Mouse (Mus musculus) MN1 (cell line): ENCODE results near the gene Retreg1.
A peak's percentile ranks its signal among the peaks of the same experiment; 100 is the strongest.
"Not testable (repeated sequence)": the region's sequence is repeated elsewhere in the genome, so short reads cannot be mapped to it uniquely, and the experiment has no call there.

Source experiments
- DNase-seq: peaks from one replicate; pipeline ENCODE4 v3.0.0-alpha.2; 2016; ENCODE audit warnings: low spot score

The Retreg1 gene

DNA sequence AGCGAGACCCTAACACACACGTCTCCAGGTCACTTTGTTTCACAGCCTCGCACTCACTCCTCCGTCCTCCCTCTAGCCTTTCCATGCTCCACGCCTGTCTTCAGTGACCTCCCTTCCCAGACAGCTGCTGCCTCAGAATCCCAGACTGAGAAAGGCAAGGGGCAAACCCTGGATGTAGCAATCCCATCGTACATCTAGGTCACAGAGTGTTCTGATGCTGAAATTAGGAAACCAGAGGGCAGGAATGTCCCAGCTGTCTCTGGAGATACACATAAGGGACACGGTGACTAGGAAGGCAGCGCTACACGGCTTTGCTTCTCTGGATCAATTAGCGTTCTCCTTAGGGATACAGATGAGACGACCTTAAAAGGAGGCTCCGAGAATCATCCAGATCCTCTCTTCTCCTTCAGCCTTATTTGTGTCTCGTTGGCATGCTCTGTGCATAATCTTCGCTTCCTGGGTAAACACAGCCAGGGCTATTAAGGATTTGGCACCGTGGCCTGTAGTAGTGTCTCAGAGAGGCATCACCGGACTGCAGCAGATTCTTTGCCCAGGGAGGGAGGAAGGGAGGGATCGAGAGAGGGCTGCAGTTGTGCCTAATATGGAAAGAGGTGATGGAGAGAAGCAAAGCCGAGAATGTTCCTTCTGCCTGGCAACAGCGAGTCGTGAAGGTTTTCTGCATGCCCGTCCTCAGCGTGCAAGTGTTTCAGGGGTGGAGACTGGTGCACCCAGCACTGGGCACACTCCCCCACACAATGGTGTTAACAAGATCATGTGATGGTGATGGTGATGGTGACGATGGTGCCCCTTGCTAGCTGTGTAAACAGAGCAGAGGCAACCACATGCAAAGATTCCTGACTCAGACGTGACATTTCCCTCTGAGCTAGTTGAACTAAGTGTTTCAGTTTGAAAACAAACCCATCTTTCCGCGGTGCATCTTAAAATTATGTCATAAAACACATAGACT, 105.6 kb downstream of the Retreg1 start:
- DNase-seq: no peak

DNA sequence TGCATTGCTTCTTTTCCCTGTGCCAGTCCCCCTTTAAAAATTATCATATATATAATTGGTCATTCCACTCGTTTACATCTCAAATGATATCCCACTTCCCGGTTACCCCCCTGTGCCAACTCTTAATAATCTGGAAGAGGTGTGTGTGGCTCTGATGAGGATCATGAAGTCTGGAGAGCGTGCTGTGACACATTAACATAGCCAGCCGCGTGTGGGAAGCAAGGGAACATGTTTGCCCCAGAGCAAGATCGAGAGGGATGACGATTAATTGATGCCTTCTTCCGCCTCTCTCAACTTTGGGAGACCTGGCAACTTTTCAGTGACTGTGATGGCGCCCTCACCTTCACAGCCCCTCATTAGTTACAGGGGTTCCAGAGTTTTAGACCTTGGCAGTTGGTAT, 106.7 kb downstream of the Retreg1 start:
- no peak for DNase-seq

DNA sequence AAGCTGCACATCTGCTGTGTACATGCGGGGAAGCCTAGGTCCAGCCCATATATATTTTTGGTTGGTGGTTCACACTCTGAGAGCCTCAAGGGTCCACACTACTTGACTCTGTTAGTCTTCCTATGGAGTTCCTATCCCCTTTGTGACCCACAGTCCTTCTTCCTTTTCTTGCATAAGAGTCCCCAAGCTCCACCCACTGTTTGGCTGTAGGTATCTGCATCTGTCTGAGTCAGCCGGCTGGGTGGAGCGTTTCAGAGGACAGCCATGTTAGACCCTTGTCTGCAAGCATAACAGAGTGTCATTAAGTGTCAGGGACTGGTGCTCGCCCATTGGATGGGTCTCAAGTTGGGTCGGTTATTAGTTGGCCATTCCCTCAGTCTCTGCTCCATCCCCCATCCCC, 107.6 kb downstream of the Retreg1 start:
- DNase-seq: no peak

DNA sequence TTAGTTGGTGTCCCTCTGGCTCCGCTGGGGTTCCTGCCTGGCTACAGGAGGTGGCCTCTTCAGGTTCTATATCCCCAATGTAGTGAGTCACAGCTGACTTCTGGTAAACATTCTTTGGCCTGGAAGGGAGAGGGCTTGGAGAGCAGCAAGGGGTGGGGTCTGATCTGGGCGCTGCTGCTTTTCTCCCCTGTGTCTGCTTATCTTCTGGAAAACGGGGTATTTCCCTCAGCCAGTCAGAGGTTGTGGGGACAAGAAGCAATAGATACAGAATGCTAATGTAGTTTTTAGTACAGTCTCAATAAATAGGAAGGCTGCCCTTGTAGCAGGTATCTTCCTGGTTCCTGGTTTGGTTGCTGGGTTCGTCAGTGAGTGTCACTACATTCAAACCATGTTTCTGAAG, 108.1 kb downstream of the Retreg1 start:
- DNase-seq: no peak

DNA sequence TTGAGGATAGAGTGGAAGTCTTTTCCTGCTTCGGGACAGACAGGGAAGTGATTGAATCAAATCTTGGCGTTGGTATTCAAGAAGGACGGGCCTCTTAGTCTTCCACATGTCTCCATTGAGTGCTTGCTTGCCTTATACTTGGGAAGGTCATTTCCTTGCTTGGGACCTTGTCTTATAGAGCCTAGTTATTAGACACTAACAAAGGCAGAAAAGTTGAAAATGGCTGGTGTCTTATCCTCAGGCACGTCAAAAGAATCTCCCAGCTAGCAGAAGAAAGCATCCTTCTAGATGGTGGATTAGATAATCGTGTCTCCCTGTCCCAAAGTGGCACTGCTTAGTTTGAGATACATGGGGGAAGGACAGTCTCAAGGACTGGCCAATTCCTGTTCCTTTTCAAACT, 113.0 kb downstream of the Retreg1 start:
- DNase-seq: no peak

DNA sequence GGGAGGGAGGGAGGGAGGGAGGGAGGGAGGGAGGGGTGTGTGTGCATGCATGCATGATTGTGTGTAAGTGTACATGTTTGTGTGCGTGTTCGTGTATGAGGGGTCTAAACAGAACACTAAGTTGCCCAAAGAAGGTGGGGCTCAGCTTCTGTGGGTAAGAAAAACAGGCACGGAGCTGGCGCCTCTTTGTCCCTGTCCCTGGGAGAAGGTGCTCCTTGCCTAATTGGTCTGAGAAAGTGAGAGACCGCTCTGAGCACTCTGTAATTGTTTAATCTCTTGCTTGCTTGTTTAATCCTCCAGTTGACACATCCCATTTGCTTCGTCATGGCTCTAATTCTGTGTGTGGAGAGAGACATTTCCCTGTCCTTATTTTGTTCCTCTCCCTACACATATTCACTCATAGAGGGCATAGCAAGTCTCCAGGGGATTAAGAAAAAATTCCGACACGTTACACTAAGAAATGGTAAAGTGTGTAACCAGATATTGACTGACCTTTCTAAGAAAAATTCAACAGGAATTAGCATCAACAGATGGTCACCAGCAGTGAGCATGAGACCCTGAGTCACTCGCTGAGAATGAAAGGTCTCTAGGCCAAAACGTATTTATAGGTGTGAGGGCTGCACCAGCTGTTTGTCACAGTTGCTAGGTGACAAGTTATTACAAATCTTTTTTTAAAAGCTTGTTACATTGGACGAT, 113.6 kb downstream of the Retreg1 start:
- DNase-seq: no peak

DNA sequence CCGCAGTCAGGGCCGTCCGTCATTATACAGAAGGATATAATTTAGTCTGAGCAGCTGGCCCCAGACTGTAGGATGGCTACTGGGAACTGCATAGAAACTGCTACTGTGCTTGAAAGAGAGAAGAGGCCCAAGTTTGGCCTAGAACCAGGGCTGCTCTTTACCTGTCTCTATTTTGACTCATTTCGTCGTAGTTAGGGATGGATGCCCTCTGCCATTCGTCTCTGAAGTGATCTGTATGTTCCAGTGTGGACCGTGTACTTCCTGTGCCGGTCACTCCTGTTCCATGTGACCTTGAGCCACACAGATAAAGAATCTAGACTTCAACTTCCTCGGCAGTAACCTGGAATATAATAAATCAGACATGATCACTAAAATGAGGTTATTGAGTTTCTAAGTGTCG, 114.7 kb downstream of the Retreg1 start:
- DNase-seq: no peak

DNA sequence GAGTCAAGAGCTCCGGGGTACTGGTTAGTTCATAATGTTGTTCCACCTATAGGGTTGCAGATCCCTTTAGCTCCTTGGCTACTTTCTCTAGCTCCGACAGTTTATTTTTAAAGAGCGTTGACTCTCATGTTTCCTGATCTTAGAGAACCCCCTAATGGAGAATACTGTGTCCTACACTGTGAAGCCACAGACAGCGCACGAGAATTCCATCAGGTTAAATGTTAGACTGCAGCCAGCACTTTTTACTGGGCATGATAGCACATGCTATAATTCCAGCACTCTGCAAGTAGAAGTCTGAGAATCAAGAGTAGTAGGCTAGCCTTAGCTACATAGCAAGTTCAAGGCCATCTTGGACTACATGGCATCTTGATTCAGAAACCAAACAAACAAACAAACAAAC, 116.4 kb downstream of the Retreg1 start:
- peak; percentile 21 for DNase-seq

DNA sequence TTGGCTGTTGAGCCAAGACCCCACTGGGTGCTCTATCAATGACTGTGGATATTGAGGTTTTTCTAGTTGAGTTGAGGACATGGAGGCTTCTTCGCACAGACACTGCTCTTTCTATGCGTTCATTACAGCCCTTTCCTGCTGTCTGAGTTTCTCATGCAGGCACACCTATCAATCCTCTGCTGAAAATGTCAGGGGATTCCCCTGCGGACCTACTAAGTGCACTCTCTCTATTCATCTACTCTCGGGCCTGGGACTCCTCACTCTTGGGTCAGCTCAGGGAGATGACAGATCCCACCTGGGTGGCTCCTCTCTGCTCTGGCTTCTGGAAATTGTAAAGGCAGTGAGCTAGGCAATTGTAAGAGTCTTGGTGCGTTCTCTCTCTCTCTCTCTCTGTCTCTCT, 117.3 kb downstream of the Retreg1 start:
- no peak for DNase-seq

DNA sequence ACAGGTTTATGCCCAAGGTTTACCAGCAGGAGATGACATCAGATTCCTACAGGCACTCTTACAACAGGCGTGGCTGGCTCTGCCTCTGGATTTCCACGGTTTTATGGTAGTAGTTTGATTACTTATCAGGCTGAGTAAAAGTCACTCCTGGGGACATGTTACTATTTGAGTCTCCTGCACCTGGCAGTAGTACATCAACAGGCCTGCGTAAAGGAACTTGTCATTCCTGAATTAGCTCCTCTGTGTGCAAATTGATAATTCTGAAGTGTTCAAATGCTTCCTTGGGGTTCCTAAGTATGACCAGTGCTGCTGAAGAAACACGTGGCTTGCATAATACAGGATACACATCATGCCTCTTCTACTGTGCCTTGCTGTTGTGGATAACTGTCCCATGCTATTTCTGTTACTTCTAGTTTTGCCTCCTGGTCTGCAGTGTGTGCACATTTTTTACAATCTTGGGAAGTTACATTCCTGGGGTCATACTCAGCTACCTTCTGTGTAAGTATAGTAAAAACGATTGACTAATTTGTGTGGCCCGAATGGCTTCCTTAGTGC, 123.3 kb downstream of the Retreg1 start:
- DNase-seq: no peak

DNA sequence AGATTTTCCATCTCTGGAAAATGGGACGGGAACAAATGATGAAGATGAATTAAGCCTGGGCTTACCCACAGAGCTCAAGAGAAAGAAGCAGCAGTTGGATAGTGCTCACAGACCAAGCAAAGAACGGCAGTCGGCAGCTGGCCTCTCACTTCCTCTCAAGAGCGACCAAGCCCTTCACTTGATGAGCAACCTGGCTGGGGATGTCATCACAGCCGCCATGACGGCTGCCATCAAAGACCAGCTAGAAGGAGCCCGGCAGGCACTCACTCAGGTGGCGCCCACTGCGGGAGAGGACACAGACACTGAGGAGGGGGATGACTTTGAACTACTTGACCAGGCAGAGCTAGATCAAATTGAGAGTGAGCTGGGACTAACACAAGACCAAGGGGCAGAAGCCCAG, 128.6 kb downstream of the Retreg1 start:
- no peak for DNase-seq

DNA sequence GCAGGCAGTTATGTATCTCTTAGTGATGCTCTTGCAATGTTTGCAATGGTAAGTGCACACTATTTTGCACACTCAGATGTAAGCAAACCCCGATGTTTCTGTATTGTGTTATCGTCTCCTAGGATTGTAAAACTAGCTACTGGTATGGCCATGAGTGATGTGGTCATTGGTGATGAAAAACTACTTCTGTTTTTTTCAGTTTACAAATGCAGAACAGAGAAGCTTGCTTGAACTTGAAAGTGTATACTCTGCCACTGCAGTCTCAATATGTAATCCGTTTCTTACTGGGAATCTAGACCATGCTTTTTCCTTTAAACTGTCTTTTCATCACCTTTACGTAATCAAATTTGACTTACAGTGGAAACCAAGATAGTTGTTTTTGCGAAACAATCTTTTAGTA, 129.8 kb downstream of the Retreg1 start:
- DNase-seq: no peak

DNA sequence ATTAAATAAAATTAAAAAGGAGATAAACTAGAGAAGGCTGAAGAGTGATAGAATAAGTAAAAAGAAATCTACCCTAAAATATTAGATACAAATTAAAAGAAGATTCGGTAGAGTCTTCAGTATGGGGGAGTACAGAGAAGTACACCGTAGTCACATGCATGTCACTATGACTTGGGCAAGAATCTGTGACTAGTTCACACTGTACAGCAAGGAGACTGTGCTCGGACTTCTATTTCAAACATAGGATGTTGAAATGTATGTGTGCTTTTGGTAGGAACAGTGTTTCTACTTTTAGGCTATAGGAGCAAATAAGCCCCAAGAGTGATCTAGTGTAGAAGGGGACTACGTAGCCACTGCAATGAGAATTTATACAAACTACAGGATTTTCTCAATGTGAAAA, 131.4 kb downstream of the Retreg1 start:
- DNase-seq: no peak

DNA sequence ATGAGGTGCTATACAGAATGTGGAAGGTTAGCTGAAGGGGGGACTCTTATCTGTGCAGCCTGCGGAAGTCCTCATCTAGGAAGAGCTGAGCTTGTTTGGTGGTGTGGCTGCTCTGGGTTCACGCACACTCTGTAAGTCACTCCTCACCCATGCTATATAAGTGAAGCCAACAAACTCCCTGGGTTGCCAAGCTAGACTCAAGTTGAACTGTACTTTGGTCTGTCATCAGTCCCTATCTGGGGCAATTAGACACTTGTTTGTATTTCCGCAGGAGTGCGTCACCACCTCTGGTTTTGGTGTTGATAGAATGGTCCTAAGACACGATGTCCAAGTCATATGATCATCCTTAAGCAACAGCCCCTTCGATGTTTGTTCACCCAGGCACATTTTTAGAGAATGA, 132.8 kb downstream of the Retreg1 start:
- DNase-seq: no peak

DNA sequence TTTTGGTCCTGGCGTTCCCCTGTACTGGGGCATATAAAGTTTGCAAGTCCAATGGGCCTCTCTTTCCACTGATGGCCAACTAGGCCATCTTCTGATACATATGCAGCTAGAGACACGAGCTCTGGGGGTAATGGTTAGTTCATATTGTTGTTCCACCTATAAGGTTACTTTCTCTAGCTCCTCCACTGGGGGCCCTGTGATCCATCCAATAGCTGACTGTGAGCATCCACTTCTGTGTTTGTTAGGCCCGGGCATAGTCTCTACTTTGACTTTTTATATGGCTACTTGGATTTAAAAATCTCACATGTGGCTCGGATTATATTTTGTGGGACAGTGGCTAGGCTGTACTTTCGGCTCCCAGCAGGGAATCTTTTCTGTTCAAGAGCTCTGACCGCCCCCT, 140.6 kb downstream of the Retreg1 start:
- not testable (repeated sequence) for DNase-seq

DNA sequence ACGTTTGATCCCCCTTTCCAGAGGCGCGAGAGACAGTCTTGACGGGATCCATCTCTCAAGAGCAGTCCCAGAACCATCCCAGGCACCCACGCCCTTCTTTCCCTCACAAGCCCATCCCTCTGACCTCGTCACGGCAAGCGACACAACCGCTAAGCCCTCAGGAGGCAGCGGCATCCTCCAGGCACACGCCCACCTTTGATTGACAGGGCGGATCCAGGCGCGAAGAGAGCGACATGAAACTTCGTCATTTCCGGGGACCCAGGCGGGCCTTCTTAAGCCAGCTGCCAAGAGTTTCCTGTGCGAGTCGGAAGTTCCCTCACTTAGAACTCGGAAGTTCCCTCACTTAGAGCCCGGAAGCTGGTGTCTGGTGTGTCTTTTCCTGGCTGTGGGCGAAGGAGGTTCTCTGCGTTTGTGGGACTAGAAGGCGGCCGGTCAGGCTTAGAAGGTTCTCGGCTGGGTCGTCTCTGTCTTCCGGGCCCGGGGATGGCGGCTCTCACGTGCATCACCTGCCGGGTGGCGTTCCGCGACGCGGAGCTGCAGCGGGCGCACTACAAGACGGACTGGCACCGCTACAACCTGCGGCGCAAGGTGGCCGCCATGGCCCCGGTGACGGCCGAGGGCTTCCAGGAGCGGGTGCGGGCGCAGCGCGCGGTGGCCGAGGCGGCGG, 141.2 kb downstream of the Retreg1 start, which contains the start of gene Zfp622:
TSS of gene Zfp622 (plus strand) at position 300 of the 667 bp plus-strand sequence.
- peak; percentile 100 for DNase-seq

DNA sequence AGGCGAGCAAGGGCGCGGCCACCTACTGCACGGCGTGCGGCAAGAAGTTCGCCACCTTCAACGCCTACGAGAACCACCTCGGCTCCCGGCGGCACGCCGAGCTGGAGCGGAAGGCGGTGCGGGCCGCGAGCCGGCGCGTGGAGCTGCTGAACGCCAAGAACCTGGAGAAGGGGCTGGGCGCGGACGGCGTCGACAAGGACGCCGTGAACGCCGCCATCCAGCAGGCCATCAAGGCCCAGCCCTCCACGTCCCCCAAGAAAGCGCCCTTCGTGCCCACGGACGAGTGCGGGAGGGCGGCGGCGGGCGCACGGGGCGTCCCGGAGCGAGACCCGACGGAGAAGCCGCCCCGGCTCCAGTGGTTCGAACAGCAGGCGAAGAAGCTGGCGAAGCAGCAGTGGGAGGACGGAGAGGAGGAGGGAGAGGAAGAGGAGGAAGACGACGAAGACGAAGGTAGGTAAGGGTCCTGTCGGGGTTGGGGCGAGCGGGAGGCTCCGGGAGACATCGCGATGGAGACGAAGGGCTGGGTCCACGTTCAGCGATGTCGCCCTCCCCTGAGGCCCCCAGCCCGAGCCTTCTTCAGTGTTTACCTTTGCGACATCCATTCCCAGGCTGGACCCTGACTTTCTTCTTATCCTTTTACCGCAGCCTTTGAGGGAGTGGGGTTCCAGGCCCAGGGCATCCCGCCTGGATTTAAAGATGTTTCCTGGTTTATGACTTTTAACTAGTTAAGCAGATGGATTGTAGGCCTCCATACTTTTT, 141.9 kb downstream of the Retreg1 start:
- no peak for DNase-seq

DNA sequence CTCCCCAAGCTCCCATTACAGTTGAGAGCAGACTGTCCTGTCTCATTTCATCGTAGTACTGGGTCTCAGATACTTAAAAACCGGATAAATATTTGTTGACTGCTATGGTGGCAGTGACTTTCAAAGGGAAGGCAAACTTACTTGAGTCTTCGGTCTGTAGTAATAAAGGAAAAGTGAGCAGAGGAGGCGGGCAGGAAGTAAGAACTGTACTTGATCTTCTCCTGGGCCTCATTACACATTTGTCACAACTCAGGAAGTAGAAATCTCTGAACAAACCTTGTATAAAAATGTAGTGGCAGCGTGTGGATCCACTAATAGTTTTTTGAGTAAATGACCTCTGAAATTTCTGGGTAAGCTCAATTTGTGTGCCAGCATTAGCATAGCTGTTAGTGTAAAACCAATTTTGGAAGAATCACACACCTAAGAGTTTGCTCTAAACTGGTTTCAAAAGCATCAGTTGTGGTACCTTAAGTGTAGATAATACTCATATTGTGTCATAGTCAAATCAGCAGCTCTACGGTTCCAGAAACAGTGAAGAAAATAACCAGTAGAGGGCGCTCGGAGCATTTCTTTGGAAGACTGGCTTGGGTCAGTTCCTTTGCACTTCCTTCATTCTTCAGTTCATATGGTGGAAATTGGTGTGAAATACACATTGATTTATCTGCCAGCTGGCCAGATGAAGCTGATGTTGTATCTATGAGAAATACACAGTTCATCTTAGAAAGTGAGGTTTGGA, 150.2 kb downstream of the Retreg1 start:
- peak; percentile 91 for DNase-seq

DNA sequence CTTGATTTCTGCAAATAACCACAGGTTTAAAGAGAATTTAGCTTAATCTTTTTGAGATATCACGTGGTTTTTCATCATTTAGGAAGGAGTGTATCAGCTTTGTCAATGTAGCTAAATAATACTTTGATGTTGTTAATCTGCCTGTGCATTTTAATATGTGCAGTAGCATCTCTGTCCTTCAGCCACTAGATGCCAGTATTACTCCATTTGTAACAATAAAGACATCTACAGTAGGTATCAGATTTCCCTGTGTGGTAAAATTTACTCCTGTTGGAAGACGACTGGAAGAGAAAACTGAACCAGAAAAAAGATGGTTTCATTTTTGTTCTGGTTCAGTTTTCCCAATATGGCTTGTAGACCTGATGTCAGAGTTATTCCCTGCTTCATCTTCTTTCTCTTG, 152.5 kb downstream of the Retreg1 start:
- DNase-seq: peak; percentile 93

DNA sequence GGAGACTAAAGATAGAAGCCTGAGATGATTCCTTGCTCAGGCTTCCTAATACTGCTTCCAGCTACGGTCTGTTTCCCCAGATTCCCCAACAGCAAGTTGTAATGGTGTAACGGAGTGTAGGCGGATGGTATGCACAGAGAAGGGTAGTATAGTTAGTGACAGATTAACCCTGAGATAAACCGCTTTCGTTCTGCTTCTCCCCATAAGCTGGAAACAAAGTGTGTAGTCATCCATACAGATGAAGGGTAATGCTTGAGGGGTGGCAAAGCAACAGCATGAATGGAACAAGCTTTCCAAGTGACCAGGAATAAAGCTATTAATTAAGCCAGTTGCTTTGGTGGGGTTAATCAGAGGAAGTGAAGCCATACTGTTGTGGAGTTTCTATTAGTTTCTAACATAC, 156.6 kb downstream of the Retreg1 start:
- not testable (repeated sequence) for DNase-seq

DNA sequence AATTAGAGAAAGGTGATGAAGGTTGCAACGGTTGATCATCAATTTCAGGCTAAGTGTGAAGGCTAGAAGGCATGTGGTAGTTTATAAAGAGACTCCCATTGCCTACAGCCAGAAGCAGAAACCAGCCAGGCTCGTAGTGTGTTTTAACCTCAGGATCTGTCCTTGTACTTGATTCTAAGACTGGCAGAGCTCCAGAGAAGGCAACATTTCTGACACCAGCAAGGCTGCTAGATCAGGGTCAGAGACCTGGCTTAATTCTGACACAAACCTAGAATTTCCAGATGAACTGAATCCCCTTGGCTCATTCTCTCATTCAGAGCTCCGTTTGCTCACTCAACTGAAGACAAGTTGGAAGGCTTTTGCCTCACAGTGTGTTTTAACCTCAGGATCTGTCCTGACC, 165.6 kb downstream of the Retreg1 start:
- DNase-seq: no peak
